Mouse (Mus musculus) CH12.LX (cell line): ENCODE measurements around the gene Meiob.

Experiments used
- CHD2 ChIP-seq: IDR thresholded peaks from 2 replicates; pipeline ENCODE4 v1.6.1; 2011; ENCODE audit warnings: low read length, improper control_type of control experiment
- CTCF ChIP-seq, 2 experiments: IDR thresholded peaks in 1 of 2; conservative IDR thresholded peaks in 1 of 2; 2 replicates each; pipeline ENCODE4 v1.5.1; 2011 to 2012; ENCODE audit warnings: low read depth in 2 of 2, low read length in 2 of 2, improper control_type of control experiment in 1 of 2, inconsistent platforms in 1 of 2, mild to moderate bottlenecking in 1 of 2, moderate library complexity in 1 of 2
- E2F4 ChIP-seq: IDR thresholded peaks from 2 replicates; pipeline ENCODE4 v1.6.1; 2011; ENCODE audit warnings: low read depth, low read length, improper control_type of control experiment; ENCODE audit not compliant: insufficient replicate concordance
- ELF1 ChIP-seq: IDR thresholded peaks from 2 replicates; pipeline ENCODE4 v1.6.1; 2014; ENCODE audit warnings: low read depth, mild to moderate bottlenecking, inconsistent platforms, low read length, improper control_type of control experiment
- EP300 ChIP-seq: IDR thresholded peaks from 2 replicates; pipeline ENCODE4 v1.6.1; 2011; ENCODE audit warnings: low read length, improper control_type of control experiment
- MYC ChIP-seq: IDR thresholded peaks from 2 replicates; pipeline ENCODE4 v1.6.1; 2011; ENCODE audit warnings: low read depth, mild to moderate bottlenecking, improper control_type of control experiment, low read length
- POLR2A ChIP-seq: IDR thresholded peaks from 2 replicates; pipeline ENCODE4 v1.6.1; 2011; ENCODE audit warnings: low read depth, mild to moderate bottlenecking, improper control_type of control experiment, low read length
- POLR2AphosphoS2 ChIP-seq: IDR thresholded peaks from 2 replicates; pipeline ENCODE4 v1.6.1; 2011; ENCODE audit warnings: low read depth, low read length, improper control_type of control experiment
- TBP ChIP-seq: conservative IDR thresholded peaks from 2 replicates; pipeline ENCODE4 v1.6.1; 2011; ENCODE audit warnings: low read depth, low read length, improper control_type of control experiment
- TCF12 ChIP-seq: IDR thresholded peaks from 2 replicates; pipeline ENCODE4 v1.6.1; 2014; ENCODE audit warnings: low read depth, mild to moderate bottlenecking, inconsistent platforms, low read length, improper control_type of control experiment
- USF1 ChIP-seq: IDR thresholded peaks from 2 replicates; pipeline ENCODE4 v1.6.1; 2014; ENCODE audit warnings: low read depth, mild to moderate bottlenecking, inconsistent platforms, low read length, improper control_type of control experiment
- USF2 ChIP-seq: conservative IDR thresholded peaks from 2 replicates; pipeline ENCODE4 v1.6.1; 2011; ENCODE audit warnings: low read depth, low read length, improper control_type of control experiment
- ZC3H11A ChIP-seq: IDR thresholded peaks from 2 replicates; pipeline ENCODE4 v1.6.1; 2012; ENCODE audit warnings: low read depth, mild to moderate bottlenecking, inconsistent platforms, low read length, improper control_type of control experiment
- ZKSCAN1 ChIP-seq: IDR thresholded peaks from 2 replicates; pipeline ENCODE4 v1.6.1; 2012; ENCODE audit warnings: low read depth, inconsistent platforms, low read length, improper control_type of control experiment, borderline replicate concordance

DNA sequence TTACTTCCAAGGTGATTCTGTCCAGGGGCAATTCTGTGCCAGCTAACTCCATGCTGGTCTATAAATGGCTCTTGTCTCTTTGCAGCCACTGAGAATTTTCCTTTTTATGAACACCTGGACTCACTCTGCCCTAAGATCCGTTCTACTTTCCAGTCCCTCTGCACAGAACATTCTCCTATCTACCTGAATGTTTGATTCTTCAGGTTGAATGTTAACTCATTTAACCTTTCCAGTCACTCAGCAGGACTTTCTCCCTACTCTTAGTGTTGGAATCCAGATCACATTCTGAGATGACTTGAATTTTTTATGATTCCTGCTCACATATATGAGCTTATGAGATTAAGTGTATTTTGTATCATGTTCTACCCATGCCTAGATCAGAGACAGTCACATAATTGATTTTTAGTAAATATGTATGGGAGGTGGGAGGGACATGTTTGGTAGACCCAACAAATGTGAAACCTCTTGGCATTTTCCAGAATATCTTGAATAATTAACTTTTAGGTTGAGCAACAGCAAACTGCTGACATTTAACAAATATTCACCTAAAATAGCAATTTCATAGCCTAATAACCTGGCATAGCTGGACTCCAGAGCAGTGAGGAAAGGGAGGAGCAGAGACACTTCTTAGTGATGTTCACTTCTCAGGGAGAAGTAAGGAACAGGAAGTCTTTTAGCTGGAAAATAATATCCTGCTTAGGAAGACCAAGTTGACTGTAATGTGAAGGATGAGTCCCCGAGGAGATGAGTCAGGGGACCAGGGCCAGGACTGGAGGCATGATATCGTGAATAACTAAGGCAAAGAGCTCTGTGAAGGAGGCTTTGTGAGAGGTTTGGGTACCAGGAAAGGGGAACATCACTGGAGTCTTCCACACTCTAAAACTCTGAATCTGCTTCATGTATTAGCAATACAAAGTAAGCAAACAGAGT, 17.5 kb downstream of the Meiob start:
- TF ChIP-seq CTCF (conservative IDR thresholded peaks at IDR 0.05 in 1 of 2, IDR thresholded peaks at IDR 0.05 in 1 of 2; ENCODE audit: low read depth in 2 of 2, low read length in 2 of 2) (no peak), POLR2A (no peak), EP300 (no peak), POLR2AphosphoS2 (no peak), CHD2 (no peak), ZKSCAN1 (no peak), E2F4 (no peak), TCF12 (no peak), ZC3H11A (no peak), TBP (no peak), MYC (no peak), USF2 (no peak), ELF1 (no peak), USF1 (no peak)
